Mouse (Mus musculus): Measurements from ENCODE around the gene Col9a1.

DNA sequence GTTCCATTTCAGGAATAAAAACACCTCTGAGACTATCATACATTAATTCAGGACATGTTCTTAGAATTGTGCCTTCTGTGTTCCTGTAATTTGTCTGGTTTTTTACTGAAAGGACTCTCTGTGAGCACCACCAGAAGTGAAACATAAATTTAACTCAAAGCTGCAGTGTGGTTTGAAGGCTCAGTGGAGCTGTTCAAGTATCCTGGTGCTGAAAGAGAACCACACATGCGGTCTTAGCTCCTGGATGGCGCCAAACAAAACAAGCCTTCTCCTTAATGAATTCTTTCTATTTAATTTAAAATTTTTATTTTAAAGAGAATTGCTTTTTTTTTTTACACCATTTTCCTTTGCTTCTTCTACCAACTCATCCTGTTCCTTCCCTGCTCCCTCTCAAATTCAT lies 2.4 kb downstream of the Col9a1 start:
- no peak for TF ChIP-seq POLR2A (IDR thresholded peaks at IDR 0.05; ENCODE audit: extremely low read depth, insufficient read depth, low read length)
- no peak for TF ChIP-seq CTCF (IDR thresholded peaks at IDR 0.05; ENCODE audit: extremely low read depth, insufficient read depth, low read length)
